Mouse (Mus musculus) thymus, postnatal 0 days (tissue): ENCODE data around the gene Ints2. TPM values are rescaled to one million over a fixed set of nuclear protein-coding genes. Genes with fewer than 3 reads are reported as not detected.

Experiments used
- DNase-seq: peaks from one replicate; pipeline ENCODE4 v3.0.0-alpha.2; 2015; ENCODE audit warnings: low spot score
- polyA plus RNA-seq: library from polyadenylated mRNA; unstranded; fragments of >200 nt; fragmentation: Nextera tagmentation; extraction: Ambion mirVana; gene quantifications from 2 replicates; pipeline ENCODE4 v1.2.1, GENCODE M21; 2015

Ints2 gene
- polyA plus RNA-seq, 1 experiment from 2014 or later, result 18.4 TPM

DNA sequence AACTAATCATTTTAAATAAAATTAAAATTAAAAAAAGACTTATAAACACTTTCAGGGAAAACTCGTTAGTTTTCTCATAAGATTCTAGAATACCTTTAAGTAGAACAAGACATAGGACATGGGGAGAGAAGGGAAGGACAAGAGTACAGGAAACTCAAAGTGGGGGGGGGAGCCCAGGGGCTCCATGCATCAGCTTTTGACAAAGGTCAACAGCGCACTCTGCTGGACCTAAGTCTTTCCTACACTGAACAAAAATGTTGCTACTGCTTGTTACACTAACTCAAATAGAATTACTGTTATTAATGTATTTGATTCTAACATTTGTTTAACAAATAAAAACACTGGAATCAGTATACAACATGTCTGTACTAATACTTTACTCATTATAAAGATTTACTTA, 83.2 kb downstream of the Ints2 start:
- DNase-seq, result peak; percentile 62

DNA sequence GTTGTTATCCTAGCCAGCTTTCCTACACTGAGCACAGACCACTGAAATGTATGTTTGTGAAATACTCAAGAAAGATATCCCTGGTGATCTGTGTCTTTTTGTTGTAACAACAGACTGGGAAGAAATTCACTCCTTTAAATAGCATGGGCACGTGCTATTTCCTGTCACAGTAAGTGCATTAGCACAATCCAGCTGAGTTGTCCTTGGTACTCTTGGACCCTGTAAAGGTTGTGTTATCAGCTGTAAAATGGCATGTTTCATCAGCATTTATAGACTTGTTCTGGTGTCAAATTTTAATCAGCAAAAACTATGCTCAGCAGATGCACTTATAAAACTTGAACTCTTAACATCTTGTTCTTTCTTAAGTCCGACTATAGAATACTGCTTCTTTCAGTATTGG, 86.6 kb downstream of the Ints2 start:
- DNase-seq, result no peak

Other genes with a start within 250 kb of the Ints2 start
- gene Brip1, start 56.4 kb downstream of the Ints2 start, polyA plus RNA-seq, result 10.3 and 11.3 TPM in 2 replicates
- 10.0 and 15.1 TPM in 2 replicates for gene Med13, start 100.0 kb upstream of the Ints2 start, polyA plus RNA-seq
- 41.4 and 42.7 TPM in 2 replicates for gene Rnft1, start 227.1 kb upstream of the Ints2 start, polyA plus RNA-seq